Mouse (Mus musculus) megakaryocyte, adult 5-6 weeks (primary cell): ENCODE data around the gene Ubr3. TPM values are rescaled to one million over a fixed set of nuclear protein-coding genes. Genes with fewer than 3 reads are reported as not detected.

Source experiments
- ATAC-seq: 2 replicates; pipeline ENCODE4 v1.8.0; 2016; ENCODE audit warnings: mild to moderate bottlenecking, inconsistent platforms; ENCODE audit not compliant: poor library complexity, severe bottlenecking
- total RNA-seq, 2 experiments: library from RNA; stranded (forward) in 1 of 2; stranded (reverse) in 1 of 2; fragments of 153-499, 151-499 nt in 1 of 2; fragments of 221-1000, 200-1000 nt in 1 of 2; gene quantifications; 2 replicates each; pipeline versions ENCODE4 v1.2.3 to v1.2.4; 2015 to 2017

Gene Ubr3
- total RNA-seq (2015) (48.8 and 55.3 TPM in 2 replicates), total RNA-seq (2017) (40.8 and 72.2 TPM in 2 replicates)

DNA sequence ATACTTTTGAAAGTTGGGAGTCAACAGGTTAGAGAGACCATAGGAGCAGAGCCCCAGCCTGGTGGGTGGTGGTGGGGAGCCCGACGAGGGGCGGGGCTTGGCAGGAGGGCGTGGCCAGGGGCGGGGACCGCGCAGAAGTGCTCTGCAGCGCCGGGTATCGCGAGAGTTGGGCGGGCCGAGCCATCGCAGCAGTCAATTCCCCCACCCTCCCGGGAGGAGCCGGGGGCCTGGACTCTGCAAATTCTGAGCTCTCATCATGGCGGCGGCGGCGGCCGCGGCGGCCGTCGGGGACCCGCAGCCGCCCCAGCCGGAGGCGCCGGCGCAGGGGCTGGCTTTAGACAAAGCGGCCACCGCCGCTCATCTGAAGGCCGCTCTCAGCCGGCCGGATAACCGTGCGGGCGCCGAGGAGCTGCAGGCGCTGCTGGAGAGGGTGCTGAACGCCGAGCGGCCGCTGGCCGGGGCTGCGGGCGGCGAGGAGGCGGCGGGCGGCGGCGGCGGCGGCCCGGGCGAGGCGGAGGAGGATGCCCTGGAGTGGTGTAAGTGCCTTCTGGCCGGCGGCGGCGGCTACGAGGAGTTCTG is at the start of gene Ubr3:
TSS of gene Ubr3 (plus strand) at position 208 of the 579 bp plus-strand sequence.
- peak; percentile 95 for ATAC-seq

DNA sequence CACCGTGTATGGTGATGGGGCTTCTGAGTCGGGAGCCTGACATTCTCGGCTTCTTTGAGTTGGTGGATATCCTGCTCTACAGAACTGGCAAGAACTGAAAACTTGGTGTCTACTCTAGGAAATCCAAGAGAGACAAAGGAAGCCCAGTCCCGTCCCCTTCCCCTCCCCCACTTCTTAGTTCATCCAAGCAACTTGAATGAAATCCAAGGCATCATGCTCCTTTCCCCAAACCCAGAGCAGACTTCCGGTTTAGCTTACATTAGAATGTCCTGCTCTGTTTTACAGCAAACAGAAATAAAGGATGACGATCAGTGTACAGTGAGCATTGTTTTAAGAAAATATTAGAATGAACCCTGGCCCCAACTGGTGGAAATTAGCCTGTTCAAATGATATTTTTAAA is 47.8 kb upstream of the Ubr3 start:
- no peak for ATAC-seq

DNA sequence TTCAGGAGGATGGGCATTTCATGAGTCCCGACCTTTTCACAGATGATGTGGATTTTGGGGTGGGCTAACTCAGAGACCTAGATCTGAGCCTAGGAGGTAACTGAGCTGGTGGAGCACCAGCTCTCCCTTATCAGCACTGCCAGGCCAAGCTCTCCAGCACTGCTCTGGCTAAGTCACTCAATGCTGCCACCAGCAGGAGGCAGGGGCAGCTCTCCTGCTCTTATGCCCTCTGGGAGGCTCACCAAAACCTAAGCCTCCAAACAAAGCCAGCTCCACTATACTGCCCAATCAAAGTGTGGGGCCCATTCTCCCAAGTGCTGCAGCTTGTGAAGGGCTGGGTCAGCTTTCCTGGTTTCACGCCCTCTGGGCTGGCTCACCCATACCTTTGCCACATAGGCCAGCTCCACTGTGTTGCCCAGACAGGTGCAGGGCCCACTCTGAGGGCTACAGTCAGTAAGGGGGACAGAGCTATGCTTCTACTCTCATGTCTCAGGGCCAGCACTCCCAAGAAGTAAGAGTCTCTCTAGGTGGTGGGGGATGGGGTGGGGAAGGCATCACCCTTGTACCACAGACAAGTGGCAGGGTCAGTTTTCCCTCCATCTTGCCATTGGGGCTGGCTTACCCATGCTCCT is 45.5 kb upstream of the Ubr3 start:
- 0 out of 2 replicates have a peak, but pooled peaks have one; percentile 45 for ATAC-seq

DNA sequence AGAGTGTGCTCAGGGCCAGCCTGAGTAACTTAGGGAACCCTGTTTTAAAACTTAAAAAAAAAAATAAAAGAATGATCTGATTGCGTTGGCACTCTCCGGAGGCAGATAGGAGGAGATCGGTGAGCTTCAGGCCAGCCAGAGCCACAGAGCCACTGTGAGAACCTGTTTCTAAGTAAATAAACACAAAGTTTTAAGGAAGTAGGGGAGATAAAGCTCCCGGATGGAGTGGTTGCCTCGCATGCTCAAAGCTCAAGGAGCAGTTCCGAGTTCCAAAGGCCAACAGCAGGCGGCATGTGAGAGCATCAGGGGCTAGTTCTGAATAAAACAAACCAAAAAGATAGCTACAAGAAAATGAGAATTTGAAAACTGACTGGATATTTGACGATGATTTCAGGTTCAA is 40.7 kb upstream of the Ubr3 start:
- peak; percentile 53 for ATAC-seq

DNA sequence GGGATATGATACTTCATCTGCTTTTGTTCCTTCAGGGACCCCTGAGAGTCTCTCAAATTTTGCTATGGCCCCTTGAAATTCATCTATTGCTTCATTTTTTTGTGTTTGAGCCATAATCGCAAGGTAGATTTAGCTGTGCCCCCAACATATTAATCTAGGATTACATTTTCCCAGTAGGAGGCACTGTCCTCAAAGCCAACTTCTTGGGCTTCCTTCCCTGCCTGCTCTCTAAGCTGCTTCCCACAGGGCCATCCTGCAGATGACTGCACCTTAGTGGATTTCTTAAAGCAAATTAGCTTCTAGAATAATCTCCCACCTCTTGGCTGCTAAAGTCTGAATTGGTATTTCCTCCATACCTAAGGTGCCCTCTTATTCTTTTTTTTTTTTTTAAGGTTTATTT is 39.2 kb upstream of the Ubr3 start:
- ATAC-seq: no peak

DNA sequence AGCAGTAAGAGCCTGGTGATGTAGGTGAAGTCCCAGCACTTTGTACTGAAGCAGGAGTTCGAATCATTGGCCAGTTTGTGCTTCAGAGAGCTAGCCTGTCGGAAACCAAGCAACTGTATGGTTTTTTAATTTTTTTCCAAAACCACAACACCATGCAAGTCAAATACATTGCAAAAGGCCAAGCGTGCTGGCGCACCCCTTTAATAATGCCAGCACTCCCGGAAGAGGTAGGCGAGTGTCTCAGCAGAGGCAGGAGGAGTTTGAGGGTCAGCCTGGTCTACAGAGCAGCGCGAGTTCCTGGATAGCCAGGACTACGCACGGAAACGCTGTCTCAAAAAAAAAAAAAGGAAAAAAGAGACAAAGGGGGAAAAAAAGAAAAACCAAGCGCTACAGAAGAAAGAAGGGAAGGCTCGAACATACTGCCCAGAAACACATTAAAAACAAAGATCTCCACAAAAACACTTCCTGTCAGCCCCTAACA is 36.0 kb upstream of the Ubr3 start:
- peak; percentile 57 for ATAC-seq

DNA sequence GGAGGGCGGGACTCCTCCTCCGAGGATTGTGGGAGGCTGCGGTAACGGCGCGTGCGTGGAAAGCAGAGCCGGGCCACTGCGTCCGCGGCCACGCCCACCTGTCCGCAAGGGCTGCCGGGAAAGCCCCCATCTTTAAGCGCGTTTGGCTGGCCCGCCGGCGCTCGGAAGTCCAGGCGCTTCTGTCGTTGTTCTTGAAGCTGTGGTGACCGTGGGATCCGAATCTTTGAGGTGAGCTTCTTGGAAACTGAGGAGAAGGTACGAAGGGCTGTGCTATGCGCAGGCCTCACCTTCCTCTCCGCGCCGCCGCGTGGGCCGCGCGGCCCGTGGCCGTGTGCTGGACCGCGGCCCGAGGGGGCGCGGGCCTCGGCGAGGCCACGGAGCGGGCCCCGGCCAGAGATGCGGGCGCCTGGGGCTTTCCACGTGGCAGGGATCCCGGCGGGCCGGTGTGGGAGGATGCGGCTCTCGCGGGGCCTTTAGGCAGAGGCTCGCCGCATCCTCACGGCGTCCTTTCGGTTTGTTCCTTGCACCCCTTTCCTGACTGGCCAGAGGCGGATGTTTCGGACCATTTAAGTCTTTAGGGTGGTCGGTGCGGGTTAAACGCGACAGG is 35.5 kb upstream of the Ubr3 start, which contains the start of gene Ssb:
TSS of gene Ssb (plus strand) at position 78 of the 607 bp plus-strand sequence.
- peak; percentile 96 for ATAC-seq

DNA sequence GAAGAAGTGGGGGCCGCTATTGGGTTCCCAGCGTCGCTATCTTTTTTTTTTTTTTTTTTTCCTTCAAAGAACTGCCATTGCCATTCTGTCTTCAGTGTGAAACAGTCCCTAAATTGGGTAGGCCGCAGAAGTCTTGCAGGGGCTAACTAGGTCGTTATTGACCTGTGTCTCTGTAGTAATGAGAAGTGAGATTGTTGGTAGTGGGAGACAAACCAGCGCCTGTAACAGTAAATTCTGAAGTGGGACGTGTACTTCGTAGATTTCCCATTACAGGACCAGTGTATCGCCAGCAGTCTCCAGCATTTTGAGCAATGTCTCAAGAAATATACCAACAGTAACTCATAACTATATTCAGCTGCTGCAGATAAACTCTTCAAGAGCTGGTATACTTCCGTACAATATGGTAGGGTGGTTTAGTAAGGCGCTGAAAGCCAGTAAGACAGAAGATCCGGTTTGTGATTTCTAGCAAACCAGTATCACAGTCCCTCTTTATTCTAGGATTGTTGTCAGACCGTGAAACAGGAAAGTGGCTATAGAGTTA is 34.9 kb upstream of the Ubr3 start:
- ATAC-seq: no peak

DNA sequence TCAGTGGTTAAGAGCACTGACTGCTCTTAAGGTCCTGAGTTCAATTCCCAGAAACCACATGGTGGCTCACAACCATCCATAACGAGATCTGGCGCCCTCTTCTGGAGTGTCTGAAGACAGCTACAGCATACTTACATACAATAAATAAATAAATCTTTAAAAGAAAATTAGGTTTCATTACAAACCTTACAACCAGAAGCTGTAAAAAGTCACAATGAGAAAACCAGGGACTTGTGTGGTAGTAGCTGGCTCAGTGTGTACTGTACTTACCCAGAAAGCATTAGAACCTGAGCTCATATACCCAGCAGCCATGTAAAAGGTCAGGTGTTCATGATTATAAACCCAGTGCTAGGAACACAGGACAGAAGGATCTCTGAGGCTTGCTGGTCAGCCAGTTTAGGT is 13.1 kb upstream of the Ubr3 start:
- no peak for ATAC-seq

DNA sequence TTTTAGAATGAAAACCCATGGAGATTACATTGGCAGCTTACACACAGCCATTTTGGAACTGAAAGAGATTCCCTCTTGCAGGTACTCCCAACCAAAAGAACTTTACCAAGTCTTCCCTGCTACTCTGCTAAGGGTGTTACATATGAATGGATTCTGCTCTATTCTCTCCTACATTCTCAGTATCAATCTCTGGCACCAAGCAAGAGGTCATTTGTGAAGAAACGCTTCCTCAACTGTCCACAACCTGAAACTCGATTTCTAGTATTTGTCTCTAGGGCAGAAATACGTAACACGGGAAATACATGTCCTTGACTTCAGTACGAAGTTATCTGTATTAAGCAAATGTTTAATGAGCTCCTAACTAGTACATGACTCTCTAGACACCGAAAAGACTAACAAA is 12.5 kb upstream of the Ubr3 start:
- ATAC-seq: no peak

DNA sequence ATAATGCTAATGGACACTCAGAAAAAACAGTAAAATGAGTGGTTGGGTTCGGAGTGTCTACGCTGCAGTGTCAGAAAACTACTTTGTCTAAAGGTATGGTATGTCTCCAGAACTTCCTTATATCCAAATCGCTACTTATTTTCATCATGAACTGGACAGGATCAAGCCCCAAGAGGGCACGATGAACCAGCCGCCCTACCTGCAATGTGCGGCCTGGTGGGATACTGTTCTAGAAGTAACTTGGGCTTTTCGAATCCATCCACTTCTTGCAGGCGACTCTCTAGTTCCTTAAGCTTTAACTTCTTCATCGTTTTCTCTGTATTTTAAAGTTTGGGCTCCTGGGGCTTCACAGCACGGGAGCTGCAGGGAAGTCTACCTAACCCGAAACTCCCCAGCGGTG is 12.0 kb upstream of the Ubr3 start:
- ATAC-seq: no peak

DNA sequence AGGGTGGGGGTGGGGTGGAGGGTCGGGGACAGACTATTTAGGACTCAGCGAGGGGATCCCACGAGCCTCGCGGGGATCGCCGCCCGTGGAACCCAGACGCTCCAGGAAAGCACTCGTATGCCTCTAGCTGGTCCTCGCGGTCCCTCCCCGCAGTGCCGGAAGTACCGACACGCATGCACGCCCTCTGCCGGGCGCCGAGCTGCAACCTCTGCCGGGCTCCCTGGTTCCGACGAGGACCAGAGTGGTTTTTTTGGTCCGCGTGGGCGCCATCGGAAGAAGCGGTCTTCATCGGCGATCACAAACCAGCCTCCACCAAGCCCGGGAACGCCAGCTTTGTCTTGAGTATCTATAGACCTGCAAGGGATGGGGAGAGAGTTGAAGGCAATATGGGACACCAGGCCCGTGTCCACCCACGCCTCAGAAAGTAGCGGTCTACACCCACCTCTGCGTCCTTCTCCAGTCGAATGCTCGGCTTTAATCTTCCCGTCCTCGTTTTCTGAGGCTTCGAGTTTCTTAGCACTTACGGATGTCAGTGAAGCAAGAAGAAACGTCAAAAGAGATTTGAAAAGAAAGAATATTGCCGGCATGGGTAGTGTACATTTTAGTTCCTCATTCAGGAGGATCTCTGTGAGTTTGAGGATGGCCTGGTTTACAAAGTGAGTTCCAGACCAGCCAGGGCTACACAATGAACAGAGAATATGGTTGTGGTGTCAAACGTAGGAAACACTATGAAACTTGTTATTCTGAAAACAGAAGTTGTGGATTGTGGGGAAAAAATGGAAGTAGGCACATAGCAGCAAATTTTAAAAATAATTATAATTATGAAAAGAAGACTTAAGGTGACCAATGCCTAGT is 11.4 kb upstream of the Ubr3 start, which contains the start of gene Mettl5:
TSS of gene Mettl5 (minus strand) at position 165 of the 855 bp plus-strand sequence.
- ATAC-seq: peak; percentile 100

DNA sequence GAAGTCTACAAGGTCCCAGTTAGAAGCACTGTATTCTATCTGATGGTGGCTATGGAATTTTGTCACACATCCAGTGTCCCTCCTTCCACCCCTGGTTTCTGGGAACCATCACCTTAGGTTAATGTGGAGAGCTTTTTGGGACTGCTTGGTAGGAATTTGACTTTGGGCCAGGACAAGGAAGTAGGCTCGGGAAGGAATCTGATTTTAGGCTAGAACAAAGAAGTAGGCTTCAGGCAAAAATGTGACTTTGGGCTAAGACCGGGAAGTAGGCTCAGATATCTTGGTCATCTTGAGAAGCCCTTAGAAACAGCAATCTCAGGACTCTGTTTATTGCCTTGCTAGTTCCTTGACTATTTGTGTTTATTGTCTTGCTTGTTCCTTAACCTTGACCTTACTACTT is 8.1 kb upstream of the Ubr3 start:
- ATAC-seq: no peak

DNA sequence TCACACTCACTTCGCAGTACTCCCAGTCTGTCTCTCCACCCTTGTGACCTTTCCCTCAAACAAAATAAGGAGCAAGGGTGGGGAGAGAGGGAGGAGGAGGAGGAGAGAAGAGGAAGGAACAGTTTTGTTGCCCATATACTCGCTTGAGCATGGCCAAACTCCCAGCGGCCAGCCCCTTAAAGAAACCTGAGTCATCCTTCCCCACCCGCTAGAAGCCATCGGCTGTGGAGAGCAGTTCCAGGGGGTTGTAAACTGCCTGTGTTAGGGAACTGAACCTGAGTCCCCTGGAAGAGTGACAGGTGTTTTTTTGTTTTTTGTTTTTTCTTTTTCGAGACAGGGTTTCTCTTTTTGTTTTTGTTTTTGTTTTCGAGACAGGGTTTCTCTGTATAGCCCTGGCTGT is 6.2 kb upstream of the Ubr3 start:
- ATAC-seq: peak; percentile 68

DNA sequence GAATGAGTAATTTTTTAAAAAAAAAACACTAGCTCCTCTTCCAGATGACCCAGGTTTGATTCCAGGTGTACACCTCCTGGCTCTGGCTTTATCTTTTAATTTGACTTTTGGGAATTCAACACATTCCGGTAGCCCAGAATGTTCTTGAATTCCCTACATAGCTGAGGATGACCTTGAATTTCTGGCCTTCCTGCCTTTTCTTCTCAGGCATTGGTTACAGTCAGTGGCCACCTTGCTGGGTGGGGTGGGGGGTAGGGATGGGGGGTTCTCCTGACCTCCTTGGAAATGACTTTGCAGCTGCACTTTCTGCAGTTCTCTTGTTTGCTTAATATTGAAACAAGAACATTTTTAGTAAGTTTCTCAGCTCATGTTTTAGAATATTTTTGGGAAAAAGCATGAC is 3.9 kb upstream of the Ubr3 start:
- no peak for ATAC-seq

DNA sequence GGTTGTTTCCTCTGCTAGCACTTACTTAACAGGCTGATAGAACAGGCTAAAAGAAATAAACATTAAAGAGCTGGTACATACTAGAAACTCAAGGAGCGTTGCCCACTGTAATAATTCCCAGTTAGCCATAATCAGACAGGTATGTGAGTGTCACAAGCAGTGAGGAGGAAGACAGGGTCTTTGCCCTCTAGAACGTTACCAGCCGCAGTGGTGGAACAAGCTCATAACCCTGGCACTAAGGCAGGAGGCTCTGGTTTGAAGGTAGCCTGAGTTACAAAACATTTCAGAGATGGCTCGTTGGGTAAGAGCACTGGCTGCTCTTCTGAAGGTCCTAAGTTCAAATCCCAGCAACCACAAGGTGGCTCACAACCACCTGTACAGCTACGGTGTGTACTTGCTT is 3.2 kb upstream of the Ubr3 start:
- no peak for ATAC-seq

DNA sequence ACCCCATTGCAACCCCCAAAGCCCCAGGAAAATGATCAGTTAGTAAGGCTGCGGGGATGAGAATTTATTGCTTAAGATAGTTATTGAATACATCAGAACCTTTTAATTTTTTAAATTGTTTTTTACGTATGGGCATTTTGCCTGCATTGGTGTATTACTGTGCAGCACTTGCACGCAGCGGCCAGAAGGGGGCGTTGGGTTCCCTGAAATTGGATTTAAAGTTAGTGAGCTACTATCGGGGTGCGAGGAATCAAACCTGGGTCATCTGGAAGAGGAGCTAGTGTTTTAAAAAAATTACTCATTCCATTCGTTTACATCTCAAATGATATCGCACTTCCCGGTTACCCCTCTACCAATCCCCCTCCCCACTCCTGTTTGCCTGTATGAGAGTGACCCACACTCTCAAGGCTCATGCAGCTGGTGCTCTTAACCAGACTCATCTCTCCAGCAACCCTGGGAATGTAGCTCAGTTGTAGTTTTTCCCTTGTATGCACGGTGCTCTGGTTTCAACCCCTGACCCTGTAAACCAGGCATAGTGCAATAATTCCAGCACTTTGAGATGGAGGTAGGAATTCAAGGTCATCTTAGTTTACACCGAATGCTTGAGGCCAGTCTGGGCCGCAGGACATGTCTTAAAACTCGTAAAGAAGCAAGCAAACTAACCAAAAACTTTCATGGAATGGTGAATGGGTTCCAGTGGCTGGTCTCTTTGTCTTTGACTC is 1.4 kb upstream of the Ubr3 start:
- no peak for ATAC-seq

DNA sequence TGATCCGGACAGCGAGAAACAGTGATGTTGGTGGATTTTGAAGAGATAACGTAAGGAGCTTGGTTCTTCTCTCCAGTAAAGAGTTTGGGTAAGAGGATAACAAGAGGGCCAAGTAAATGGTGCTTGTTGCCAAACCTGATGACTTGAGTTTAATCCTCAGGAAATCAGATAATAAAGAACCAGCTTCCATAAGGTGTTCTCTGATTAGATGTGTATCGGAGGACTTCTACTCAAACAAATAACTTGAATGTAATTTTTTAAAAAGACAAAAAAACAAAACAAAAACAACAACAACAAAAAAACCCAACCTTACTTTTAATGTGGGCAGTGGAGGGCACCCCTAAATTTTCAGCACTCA is 843 bp upstream of the Ubr3 start:
- no peak for ATAC-seq

DNA sequence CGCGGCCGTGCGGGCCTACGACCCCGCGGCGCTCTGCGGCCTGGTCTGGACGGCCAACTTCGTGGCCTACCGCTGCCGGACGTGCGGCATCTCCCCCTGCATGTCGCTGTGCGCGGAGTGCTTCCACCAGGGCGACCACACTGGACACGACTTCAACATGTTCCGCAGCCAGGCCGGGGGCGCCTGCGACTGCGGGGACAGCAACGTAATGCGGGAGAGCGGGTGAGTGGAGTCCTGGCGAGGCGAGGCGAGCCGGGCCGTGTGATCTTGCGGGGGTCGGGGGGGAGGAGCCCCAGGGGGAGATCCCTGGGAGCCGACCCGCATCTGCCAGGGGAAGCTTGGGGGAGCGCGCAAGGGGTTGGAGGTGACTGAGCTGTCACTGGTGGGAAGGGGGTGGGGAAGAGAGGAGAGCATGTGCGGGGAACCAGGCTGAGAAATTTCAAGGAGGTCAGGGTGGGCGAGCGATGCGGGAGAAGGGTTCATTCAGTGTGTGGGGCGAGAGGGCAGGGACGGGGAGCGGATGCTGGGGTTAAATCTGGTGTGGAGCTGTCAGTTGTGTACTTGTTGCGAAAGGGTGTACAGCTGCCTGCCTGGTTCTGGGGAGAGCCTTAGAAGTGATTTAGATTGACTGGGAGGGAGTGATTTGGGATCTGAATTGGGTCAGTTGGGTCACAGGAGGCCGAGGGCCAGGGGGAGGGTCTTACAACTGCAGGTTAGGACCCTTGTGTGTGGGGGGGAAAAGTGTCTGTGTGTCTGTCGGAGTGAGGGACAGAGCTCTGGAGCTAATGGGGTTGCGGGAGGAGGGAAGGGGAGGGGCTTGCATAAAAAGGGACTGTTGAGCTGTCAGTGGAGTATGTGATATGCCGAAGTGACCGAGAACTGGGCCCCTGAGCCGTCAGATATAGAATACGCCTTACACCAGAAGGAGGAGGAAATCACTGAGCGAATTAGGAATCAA is 851 bp downstream of the Ubr3 start:
- peak; percentile 66 for ATAC-seq
